Mouse (Mus musculus): ENCODE results near the gene Gjb5.

Gjb5 gene

GRCm38 (mm10) chr4:127349560-127350300 lies 8.3 kb downstream of the Gjb5 start:
- DNase-seq (ENCODE audit: low spot score): no peak

- DNase-seq (ENCODE audit: low spot score): no peak
Observed at GRCm38 (mm10) chr4:127345000-127345399, 13.0 kb downstream of the Gjb5 start.

- no peak for DNase-seq (ENCODE audit: low spot score)
Observed at GRCm38 (mm10) chr4:127341372-127341771, 16.6 kb downstream of the Gjb5 start.

GRCm38 (mm10) chr4:127337668-127338067 lies 20.3 kb downstream of the Gjb5 start:
- DNase-seq (ENCODE audit: low spot score): no peak

- DNase-seq (ENCODE audit: low spot score): no peak
Observed at GRCm38 (mm10) chr4:127334870-127335504, 23.0 kb downstream of the Gjb5 start.

GRCm38 (mm10) chr4:127331171-127331570 lies 26.8 kb downstream of the Gjb5 start:
- no peak for DNase-seq (ENCODE audit: low spot score)

DNA sequence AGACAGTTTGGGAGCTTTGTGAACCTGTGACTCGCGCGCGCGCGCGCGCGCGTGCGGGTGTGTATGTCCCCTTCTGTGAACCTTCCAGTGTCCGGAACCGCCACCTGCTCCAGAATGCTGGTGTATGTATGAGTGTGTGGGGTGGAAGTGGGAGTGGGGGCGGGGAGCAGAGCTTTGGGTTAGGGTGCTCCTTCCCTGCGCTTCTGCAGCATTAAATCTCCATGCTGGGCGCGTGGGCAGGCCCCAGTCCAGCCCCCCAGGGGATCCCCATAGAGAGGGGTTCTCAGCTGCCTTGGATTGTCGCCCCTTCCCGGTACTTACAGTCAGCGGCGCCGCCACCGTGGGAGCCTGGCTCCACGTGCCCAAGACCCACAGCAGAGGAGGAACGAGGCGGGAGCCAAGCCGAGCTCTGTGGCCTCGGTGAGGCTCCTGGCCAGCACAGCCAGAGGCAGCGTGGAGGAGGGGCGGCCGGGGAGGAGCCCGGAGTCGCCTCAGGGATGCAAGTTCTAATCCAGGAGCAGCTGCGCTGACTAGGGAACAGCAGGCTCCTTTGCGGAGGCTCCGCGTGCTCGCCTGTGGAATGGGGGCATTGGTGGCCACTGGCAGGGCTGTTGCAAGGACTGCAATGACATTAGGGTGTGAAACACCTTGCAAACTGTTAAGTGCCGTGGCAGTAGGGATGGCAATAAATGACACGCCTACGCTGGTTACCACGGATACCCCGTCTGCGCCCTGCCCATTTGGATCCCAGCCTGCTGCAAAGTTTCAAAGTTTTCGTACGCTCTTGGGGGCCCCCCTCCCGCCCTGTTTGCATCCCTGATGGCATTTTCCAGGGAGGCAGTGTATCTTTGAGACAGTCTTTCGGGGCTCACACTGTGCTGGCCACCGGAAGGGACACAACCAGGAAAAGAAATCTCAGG lies 27.5 kb downstream of the Gjb5 start, which contains the start of gene Gjb3:
TSS of gene Gjb3 (minus strand) at position 664 of the 920 bp plus-strand sequence.
- DNase-seq (ENCODE audit: low spot score): no peak

- DNase-seq (ENCODE audit: low spot score): no peak
Observed at GRCm38 (mm10) chr4:127329751-127330150, 28.2 kb downstream of the Gjb5 start.

GRCm38 (mm10) chr4:127329046-127329445 lies 28.9 kb downstream of the Gjb5 start:
- no peak for DNase-seq (ENCODE audit: low spot score)

DNA sequence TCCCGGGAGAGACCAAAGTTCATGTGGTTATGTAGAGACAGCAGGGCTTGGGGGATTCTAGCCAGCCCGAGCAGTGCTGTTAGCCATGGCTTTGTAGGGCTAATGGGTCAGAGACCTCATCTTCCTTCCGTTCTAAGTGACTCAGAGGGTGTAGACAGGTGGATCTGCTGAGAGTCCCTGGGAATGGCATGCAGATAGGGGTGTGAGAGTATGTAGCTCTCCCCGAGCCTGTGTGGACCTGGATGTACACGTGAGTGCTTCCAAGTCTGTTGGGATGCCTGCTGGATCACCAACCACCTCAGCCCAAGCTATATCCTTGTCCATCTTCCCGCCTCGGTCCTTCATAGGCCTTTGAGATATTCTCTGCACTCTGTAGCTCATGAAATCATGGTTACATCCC lies 29.6 kb downstream of the Gjb5 start:
- DNase-seq (ENCODE audit: low spot score): no peak

GRCm38 (mm10) chr4:127327749-127328148 lies 30.2 kb downstream of the Gjb5 start:
- no peak for DNase-seq (ENCODE audit: low spot score)

DNA sequence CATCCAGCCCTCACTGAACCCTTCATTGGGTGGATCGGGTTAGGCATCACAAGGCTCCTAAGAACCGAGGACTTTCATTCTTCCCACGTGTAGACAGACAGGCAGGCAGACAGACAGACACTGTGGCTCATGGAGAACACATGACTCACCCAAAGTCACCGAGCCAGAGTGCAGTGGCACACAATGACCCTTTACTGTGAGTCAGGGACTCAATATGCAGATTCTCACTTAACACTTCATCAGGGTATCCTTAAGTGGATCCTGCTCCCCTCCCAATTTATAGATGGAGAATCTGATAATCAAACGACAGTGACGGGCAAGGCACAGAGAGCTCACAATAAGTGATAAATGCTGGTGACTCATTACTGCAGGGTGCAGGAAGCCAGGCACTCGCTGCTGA lies 30.7 kb downstream of the Gjb5 start:
- DNase-seq (ENCODE audit: low spot score): no peak

- no peak for DNase-seq (ENCODE audit: low spot score)
Observed at GRCm38 (mm10) chr4:127325276-127325675, 32.7 kb downstream of the Gjb5 start.

- peak; percentile 7 for DNase-seq (ENCODE audit: low spot score)
Observed at GRCm38 (mm10) chr4:127324759-127325158, 33.2 kb downstream of the Gjb5 start.

DNA sequence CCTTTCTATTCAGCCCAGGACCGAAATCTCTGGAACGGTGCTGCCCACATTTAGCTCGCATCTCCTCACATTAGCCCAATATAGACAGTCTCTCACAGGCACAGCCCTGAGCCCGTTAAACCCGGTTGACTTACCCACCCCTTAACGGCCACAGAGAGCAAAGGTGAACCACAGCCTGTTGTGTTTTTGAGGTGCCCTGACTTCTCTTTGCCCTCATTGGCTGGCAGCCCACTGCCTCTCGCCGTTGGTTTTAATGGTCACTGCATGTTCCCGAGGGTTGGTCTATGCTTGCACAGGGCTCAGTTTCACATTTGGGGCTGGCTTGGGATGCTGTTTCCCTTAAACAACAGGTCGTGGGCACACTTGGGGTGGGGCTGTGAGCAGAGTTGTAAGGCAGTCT lies 33.7 kb downstream of the Gjb5 start:
- no peak for DNase-seq (ENCODE audit: low spot score)

- no peak for DNase-seq (ENCODE audit: low spot score)
Observed at GRCm38 (mm10) chr4:127323651-127324050, 34.3 kb downstream of the Gjb5 start.

DNA sequence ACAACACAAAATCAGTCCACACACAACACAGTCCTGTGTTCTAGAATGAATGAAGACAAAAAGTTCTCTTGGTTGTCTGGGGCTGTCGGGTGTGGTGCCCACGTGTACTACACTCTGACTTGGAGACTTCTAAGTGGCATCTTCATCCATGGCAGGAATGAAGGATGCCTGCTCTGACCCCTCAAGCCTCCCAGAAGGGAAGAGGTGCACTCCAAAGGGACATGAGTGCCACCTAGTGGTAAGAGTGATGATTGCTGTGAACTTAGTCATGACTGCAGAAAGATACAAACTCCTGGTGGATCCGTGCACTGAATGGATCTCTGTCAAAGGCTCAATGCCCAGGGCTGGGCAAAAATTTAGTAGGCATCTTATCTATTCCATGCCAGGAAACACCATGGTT lies 38.4 kb downstream of the Gjb5 start:
- DNase-seq (ENCODE audit: low spot score): peak; percentile 27

DNA sequence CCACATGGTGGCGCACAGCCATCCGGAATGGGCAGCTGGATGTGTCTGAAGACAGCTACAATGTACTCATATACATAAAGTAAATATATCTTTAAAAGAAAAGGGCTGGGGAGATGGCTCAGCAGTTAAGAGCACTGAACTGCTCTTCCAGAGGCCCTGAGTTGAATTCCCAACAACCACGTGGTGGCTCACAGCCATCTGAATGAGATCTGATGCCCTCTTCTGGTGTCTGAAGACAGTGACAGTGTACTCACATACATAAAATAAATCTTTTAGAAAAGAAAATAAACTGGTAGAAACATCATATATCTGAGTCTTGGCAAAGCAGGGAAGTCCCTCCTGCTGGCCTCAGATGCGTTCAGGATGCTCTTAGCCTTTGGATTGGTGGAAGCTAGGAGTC lies 40.8 kb downstream of the Gjb5 start:
- no peak for DNase-seq (ENCODE audit: low spot score)

- DNase-seq (ENCODE audit: low spot score): no peak
Observed at GRCm38 (mm10) chr4:127315753-127316152, 42.2 kb downstream of the Gjb5 start.

- no peak for DNase-seq (ENCODE audit: low spot score)
Observed at GRCm38 (mm10) chr4:127314585-127314984, 43.4 kb downstream of the Gjb5 start.

DNA sequence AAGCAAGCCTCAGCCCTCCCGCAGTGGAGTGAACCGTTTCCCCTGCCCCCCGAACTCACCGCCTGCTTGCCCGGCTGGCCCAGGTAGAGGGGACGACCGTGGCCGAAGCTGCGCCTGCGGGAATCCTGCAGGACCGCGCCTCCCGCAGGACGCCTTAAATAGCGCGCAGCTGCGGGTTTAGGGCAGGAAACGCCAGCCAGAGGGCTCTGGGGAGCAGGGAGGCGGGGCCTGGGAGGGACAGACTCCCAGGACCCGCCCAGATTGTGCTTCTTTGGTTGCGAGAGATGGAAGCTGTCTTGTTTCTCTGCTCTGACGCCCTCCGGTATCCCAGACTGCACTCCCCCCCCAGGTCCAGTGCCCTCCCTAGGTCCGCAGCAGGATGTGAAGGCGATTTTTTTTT lies 44.1 kb downstream of the Gjb5 start, which contains the start of gene Gja4:
TSS of gene Gja4 (minus strand) at position 179 of the 400 bp plus-strand sequence.
- peak; percentile 14 for DNase-seq (ENCODE audit: low spot score)

GRCm38 (mm10) chr4:127312349-127312748 lies 45.6 kb downstream of the Gjb5 start:
- no peak for DNase-seq (ENCODE audit: low spot score)

Measured in T-cell, adult 2 months (primary cell).